Comparison of ENCODE assay signal across 11 mouse cellular contexts in genomic region chr11:86960331-86960730, GRCm38 (mm10). TPM values are rescaled to one million over a fixed set of nuclear protein-coding genes. Genes with fewer than 3 reads are reported as not detected.
DNase-seq lines count a peak whose midpoint lies in the region; ATAC-seq and TF ChIP-seq lines count a peak whose summit lies in the region.
"Had no signal": no experiment of that assay in that cellular context is flagged by ENCODE, and none has a peak within 500 bp of the region (broad histone marks: within the 10 kb centered on the region; RNA-seq: fewer than 3 reads in every experiment).

No protein-coding gene starts in this region.

- WGBS in liver, adult 2 months, result 17% methylated on average over 2 of the region's 2 CpGs
- WGBS in liver, embryonic 11.5 days, result 57% methylated on average over 2 of the region's 2 CpGs
- 51% methylated on average over 2 of the region's 2 CpGs for WGBS in intestine, embryonic 15.5 days
- WGBS in kidney, embryonic 15.5 days, result 43% methylated on average over 2 of the region's 2 CpGs
- WGBS in liver, postnatal 0 days (ENCODE audit: insufficient replicate concordance), result 57% methylated on average over 2 of the region's 2 CpGs

- no peak overlapping the region for H3K4me3 ChIP-seq in liver, adult 2 months (ENCODE audit: insufficient read depth, low read depth, low read length)
- H3K4me3 ChIP-seq in liver, embryonic 11.5 days (ENCODE audit: low read depth, low read length), result no peak overlapping the region
- no peak overlapping the region for H3K4me3 ChIP-seq in intestine, embryonic 15.5 days (replicated peaks)
- H3K4me3 ChIP-seq in kidney, embryonic 15.5 days (replicated peaks), result no peak overlapping the region
- H3K4me3 ChIP-seq in liver, postnatal 0 days (ENCODE audit: low read depth, low read length), result no peak overlapping the region
- H3K4me3 ChIP-seq: forebrain, embryonic 15.5 days; megakaryocyte, embryonic 14.5 days; neural tube, embryonic 12.5 days had no signal

- peak; percentile 69 for DNase-seq in liver, adult 2 months (ENCODE audit: extremely low read depth, low read depth, low spot score)
- no peak for DNase-seq in liver, embryonic 11.5 days (ENCODE audit: low spot score)
- no peak for DNase-seq in liver, postnatal 0 days
- DNase-seq in right cerebral cortex, adult 18-20 months, result no peak
- DNase-seq in ovary, postnatal 10 days (ENCODE audit: low spot score), result no peak
- DNase-seq: thymus, adult 18-20 months had no signal

- TF ChIP-seq EP300 in liver, postnatal 0 days (IDR thresholded peaks at IDR 0.05; ENCODE audit: low read depth), result no peak

- peak overlapping the region; percentile 4; the same call in 1 of the 2 replicates for H3K27ac ChIP-seq in liver, adult 2 months (replicated peaks; ENCODE audit: insufficient read depth, low read depth, low read length)
- no peak overlapping the region for H3K27ac ChIP-seq in liver, embryonic 11.5 days (ENCODE audit: low read depth, low read length)
- H3K27ac ChIP-seq in intestine, embryonic 15.5 days, result peak overlapping the region; percentile 78
- H3K27ac ChIP-seq in kidney, embryonic 15.5 days, result peak overlapping the region; percentile 96
- H3K27ac ChIP-seq in liver, postnatal 0 days (ENCODE audit: low read depth), result peak overlapping the region; percentile 77
- H3K27ac ChIP-seq: forebrain, embryonic 15.5 days; neural tube, embryonic 12.5 days had no signal

- H3K79me2 ChIP-seq in liver, adult 2 months (ENCODE audit: control insufficient read depth, insufficient read depth, low read length), result peaks cover 2% of the 10 kb centered on the region; the same call in 1 of the 2 replicates

- H3K9ac ChIP-seq in liver, adult 2 months (ENCODE audit: low read depth, low read length), result no peak overlapping the region
- no peak overlapping the region for H3K9ac ChIP-seq in liver, embryonic 11.5 days (ENCODE audit: low read depth, low read length)
- H3K9ac ChIP-seq in intestine, embryonic 15.5 days, result no peak overlapping the region
- H3K9ac ChIP-seq in kidney, embryonic 15.5 days, result no peak overlapping the region
- H3K9ac ChIP-seq in liver, postnatal 0 days (replicated peaks), result no peak overlapping the region
- H3K9ac ChIP-seq: forebrain, embryonic 15.5 days; neural tube, embryonic 12.5 days had no signal

- no peaks in the 10 kb centered on the region for H3K36me3 ChIP-seq in liver, adult 2 months (ENCODE audit: control insufficient read depth, insufficient read depth, low read length)
- H3K36me3 ChIP-seq in liver, embryonic 11.5 days (ENCODE audit: control insufficient read depth, insufficient read depth, low read length), result no peaks in the 10 kb centered on the region
- H3K36me3 ChIP-seq in intestine, embryonic 15.5 days, result no peaks in the 10 kb centered on the region
- H3K36me3 ChIP-seq in kidney, embryonic 15.5 days, result peaks cover 9% of the 10 kb centered on the region
- no peaks in the 10 kb centered on the region for H3K36me3 ChIP-seq in liver, postnatal 0 days (replicated peaks; ENCODE audit: insufficient read depth, low read length)
- H3K36me3 ChIP-seq: forebrain, embryonic 15.5 days; neural tube, embryonic 12.5 days had no signal

- TF ChIP-seq POLR2A in liver, adult 2 months (IDR thresholded peaks at IDR 0.05; ENCODE audit: extremely low read depth, insufficient read depth, low read length), result no peak

- H3K9me3 ChIP-seq in liver, embryonic 11.5 days (ENCODE audit: control insufficient read depth, low read length), result no peaks in the 10 kb centered on the region
- H3K9me3 ChIP-seq in intestine, embryonic 15.5 days, result no peaks in the 10 kb centered on the region
- no peaks in the 10 kb centered on the region for H3K9me3 ChIP-seq in kidney, embryonic 15.5 days (replicated peaks)
- H3K9me3 ChIP-seq in liver, postnatal 0 days (ENCODE audit: low read length), result no peaks in the 10 kb centered on the region
- H3K9me3 ChIP-seq: forebrain, embryonic 15.5 days; megakaryocyte, embryonic 14.5 days; neural tube, embryonic 12.5 days had no signal

- TF ChIP-seq CTCF in liver, adult 2 months (IDR thresholded peaks at IDR 0.05; ENCODE audit: low read depth, low read length), result no peak
- no peak for TF ChIP-seq CTCF in liver, postnatal 0 days (IDR thresholded peaks at IDR 0.05; ENCODE audit: low read depth)

- H3K4me1 ChIP-seq in liver, adult 2 months (ENCODE audit: control insufficient read depth, insufficient read depth, low read length), result peaks cover 76% of the 10 kb centered on the region
- peaks cover 73% of the 10 kb centered on the region for H3K4me1 ChIP-seq in liver, embryonic 11.5 days (replicated peaks; ENCODE audit: control insufficient read depth, insufficient read depth, low read length)
- H3K4me1 ChIP-seq in intestine, embryonic 15.5 days (replicated peaks), result peaks cover 84% of the 10 kb centered on the region
- H3K4me1 ChIP-seq in kidney, embryonic 15.5 days, result peaks cover 85% of the 10 kb centered on the region
- H3K4me1 ChIP-seq in liver, postnatal 0 days (ENCODE audit: insufficient read depth), result peaks cover 73% of the 10 kb centered on the region

- no peaks in the 10 kb centered on the region for H3K27me3 ChIP-seq in liver, adult 2 months (ENCODE audit: control insufficient read depth, insufficient read depth, low read length)
- H3K27me3 ChIP-seq in liver, embryonic 11.5 days (replicated peaks; ENCODE audit: control insufficient read depth, insufficient read depth, low read length), result no peaks in the 10 kb centered on the region
- H3K27me3 ChIP-seq in intestine, embryonic 15.5 days (replicated peaks), result no peaks in the 10 kb centered on the region
- no peaks in the 10 kb centered on the region for H3K27me3 ChIP-seq in kidney, embryonic 15.5 days
- H3K27me3 ChIP-seq in liver, postnatal 0 days (ENCODE audit: insufficient read depth, low read length), result no peaks in the 10 kb centered on the region
- H3K27me3 ChIP-seq: forebrain, embryonic 15.5 days; neural tube, embryonic 12.5 days had no signal

- ATAC-seq in liver, embryonic 11.5 days (replicated peaks; ENCODE audit: low FRiP score), result no peak
- no peak for ATAC-seq in intestine, embryonic 15.5 days
- ATAC-seq in kidney, embryonic 15.5 days (replicated peaks; ENCODE audit: low FRiP score), result peak; percentile 38; the same call in 1 of the 2 replicates
- no peak for ATAC-seq in liver, postnatal 0 days
- ATAC-seq: forebrain, embryonic 15.5 days had no signal

- no peak overlapping the region for H3K4me2 ChIP-seq in liver, embryonic 11.5 days
- H3K4me2 ChIP-seq in intestine, embryonic 15.5 days (replicated peaks), result no peak overlapping the region
- no peak overlapping the region for H3K4me2 ChIP-seq in kidney, embryonic 15.5 days
- no peak overlapping the region for H3K4me2 ChIP-seq in liver, postnatal 0 days (ENCODE audit: low read depth, low read length)
- H3K4me2 ChIP-seq: forebrain, embryonic 15.5 days; neural tube, embryonic 12.5 days had no signal

RNA-seq across cellular contexts. Expression of gene Ypel2, which starts 33.2 kb away (rescaled TPM):
- total RNA-seq in liver, adult 2 months (2014; rRNA removed), result 6.2 and 9.7 TPM in 2 replicates
- 5.1 and 6.6 TPM in 2 replicates for polyA plus RNA-seq in liver, adult 2 months (2012; rRNA removed)
- polyA plus RNA-seq in liver, embryonic 11.5 days (2014; fragmentation: Nextera tagmentation; extraction: Ambion mirVana), result 2.9 and 3.1 TPM in 2 replicates
- polyA plus RNA-seq in intestine, embryonic 15.5 days (2015; fragmentation: Nextera tagmentation; extraction: Ambion mirVana), result 7.5 TPM in 2 replicates
- 10.1 and 10.4 TPM in 2 replicates for polyA plus RNA-seq in kidney, embryonic 15.5 days (2015; fragmentation: Nextera tagmentation; extraction: Ambion mirVana)
- 2.1 TPM in 2 replicates for polyA plus RNA-seq in liver, postnatal 0 days (2015; fragmentation: Nextera tagmentation; extraction: Ambion mirVana)
